Mouse (Mus musculus): ENCODE data around the gene Tarm1. TPM values are rescaled to one million over a fixed set of nuclear protein-coding genes. Genes with fewer than 3 reads are reported as not detected.

Tarm1 gene
- not detected for total RNA-seq (2021)

DNA sequence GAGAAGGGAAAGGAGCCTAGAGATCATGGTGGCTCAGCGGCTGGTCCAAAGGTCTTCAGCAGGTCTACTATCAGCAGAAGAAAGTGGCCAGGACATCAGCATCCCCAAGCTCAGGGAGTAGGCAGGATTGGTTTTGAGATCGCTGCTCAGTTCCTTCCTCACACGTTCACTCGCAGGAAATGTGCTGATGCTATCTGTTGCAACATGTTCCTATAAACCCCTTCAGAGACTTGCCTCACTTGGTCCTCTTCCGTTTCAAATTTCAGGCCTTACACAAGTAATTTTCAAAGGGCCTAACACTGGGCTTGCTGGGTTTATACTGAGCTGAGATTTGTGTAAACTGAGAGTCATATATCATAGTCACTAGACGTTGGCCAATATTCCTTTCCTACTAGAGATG is at the start of gene Tarm1:
Gene Tarm1 (minus strand): TSS at position 186 of the 400 bp plus-strand sequence.
- intact Hi-C loops (cut with DNase I), result no loop called here
- no peak for DNase-seq (ENCODE audit: low spot score in 2 of 2)

DNA sequence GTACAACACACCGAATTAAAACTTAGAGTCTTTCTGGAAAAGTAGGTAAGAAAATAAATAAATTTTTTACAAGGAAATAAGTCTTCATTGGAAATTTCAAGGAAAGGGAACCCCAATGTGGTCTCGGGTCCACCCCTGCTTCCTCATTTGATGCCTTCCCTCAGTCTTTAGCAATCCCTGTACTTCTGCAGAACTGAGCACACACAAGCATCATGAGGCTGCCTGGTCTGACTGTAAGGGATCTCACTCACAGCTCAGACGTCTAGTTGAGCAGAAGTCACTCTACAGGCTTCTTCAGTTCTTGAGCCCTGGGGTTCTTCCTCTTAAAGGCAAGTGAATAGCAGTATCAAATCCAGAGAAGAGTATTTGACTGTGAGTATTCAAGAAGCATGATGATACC is 3.5 kb upstream of the Tarm1 start:
- DNase-seq (ENCODE audit: low spot score in 2 of 2), result no peak
- intact Hi-C loops (cut with DNase I), result no loop called here

DNA sequence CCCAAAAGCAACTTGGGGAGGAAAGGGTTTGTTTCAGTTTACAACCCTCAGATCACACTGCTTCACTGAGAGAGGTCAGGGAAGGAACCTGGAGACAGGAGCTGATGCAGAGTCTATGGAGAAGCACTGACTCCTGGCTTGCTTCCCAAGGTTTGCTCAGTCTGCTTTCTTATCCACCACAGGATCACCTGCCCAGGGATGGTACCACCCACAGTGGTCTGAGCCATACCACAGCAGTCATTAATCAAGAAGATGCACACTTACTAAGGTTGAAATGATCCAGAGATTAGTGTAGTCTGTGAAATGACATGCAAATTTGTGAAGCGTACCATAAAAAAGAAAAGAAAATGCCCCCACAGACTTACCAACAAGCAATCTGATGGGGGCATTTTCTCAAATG is 2.0 kb downstream of the Tarm1 start:
- no peak for DNase-seq (ENCODE audit: low spot score in 2 of 2)
- intact Hi-C loops (cut with DNase I), result no loop called here

- DNase-seq (ENCODE audit: low spot score in 2 of 2), result no peak
- intact Hi-C loops (cut with DNase I), result no loop called here
Measured at GRCm38 (mm10) chr7:3481948-3482608, 20.3 kb downstream of the Tarm1 start.

DNA sequence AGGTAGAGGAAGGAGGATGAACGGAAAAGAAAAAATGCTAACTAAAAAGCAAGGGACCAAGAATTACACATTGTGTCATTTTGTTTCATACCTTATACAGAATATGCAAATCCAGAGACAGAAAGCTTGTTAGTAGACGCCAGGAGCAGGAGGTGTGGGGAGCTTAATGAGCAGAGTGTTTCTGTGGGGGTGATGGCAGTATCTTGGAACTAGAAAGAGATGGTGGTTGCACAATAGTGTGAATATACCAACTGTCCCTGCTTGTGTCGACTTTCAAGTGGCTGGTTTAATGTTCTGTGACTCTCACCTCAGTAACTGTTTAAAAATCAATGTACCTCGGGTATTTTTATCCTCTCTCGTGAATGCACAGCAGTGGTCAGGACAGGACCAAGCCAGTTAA is 25.7 kb downstream of the Tarm1 start:
- DNase-seq (ENCODE audit: low spot score in 2 of 2), result peak; percentile 37 to 85
- intact Hi-C loops (cut with DNase I), result no loop called here

DNA sequence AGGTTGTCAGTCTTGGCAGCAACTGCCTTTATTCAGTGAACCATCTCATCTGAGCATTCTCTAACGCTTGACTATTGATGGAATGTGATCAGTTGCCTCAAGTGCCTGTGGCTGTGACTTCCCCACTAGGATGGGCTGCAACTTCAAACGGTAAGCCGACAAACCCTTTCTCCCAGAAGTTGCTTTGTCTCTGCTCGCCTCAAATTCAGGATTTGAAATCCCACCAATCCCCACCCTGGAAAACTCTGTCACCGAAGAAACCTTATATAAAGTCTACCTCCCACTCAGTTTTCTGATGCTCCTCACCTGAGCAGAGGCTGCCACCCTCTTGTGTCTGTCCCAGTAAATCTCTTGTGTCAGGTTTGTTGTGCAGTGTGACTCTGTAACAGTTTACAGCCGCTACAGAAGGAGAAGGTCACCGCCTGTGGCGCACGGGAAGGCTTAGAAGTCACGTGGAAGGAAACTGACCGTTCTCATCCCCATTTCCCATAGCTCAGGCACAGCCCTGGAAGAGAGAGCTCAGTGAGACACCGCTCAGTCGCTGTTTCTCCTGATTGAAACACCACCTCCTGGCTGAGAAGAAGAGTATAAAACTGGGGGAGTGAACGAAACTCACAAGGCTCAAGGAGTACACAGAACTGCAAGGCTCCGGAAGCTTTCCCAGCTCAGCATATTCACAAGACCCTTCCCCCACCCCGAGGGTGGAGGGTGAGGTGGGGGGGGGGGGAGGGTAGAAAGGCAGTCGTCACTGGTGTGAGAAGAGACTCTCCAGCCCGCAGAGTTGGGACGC is 27.9 kb downstream of the Tarm1 start:
- peak in 1 of 2 experiments; percentile 13 for DNase-seq (ENCODE audit: low spot score in 2 of 2)

DNA sequence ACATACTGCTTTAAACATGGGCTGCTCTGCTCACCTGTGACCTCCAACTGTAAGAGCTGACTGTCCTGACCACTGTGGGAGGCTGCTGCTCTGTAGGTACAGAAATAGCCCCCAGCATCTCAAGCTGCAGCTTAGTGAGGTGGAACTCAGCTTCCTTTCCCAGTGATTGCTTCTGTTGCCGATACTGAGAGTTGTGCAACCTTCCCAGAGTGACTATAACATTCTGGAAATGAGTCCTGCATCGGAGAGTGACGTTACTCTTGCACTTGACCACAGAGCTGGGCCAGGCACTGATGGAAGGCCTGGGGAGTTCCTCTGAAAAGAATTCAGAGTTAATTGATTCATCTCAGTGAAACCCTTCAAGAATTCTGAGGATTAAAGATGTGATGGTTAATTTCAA is 29.6 kb downstream of the Tarm1 start:
- DNase-seq (ENCODE audit: low spot score in 2 of 2), result no peak
- intact Hi-C loops (cut with DNase I), result no loop called here

More for the DNA sequence above, 27.9 kb downstream of the Tarm1 start:
- intact Hi-C loops (cut with DNase I), result no loop called here

GRCm38 (mm10) chr7:3468614-3469013 is 33.8 kb downstream of the Tarm1 start:
- intact Hi-C loops (cut with DNase I), result no loop called here
- peak in 1 of 2 experiments; percentile 80 for DNase-seq (ENCODE audit: low spot score in 2 of 2)

DNA sequence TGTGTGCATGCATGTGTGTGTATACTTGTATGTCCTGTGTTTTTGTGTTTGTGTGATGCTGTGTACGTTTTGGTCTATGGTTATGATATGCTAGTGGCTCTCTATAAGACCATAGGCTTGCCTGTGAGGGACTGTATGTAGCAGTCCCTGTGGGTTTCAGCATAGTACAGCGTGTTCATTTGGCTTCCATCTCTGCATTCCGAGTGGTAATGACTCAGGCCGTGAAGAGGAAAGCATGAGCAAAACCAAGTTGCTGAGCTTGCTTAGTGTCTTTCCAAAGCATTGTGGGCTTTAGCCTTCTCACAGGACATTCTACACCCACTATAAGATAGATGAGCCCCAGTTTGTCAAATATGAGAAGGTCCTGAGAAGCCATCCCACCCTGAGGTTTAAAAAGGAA is 39.1 kb downstream of the Tarm1 start:
- no peak for DNase-seq (ENCODE audit: low spot score in 2 of 2)
- intact Hi-C loops (cut with DNase I), result no loop called here

DNA sequence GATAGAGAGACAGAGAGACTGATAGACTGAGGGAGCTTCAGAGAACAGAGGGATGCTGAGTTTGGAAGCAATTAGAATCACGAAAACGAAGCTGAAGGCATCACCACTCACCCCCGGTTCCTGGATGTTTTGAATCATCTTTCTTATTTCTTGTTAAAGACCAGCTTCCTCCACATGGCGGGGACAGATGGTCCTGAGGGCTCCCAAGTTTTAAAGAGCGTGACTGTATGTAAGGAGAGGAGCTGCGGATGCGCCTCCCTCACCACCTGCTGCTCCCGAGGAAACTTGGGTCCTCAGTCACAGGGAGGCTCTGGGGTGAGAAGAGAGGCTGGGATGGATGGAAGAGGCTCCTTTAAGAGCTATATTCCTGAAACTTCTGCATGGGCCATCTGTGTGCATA is 42.2 kb downstream of the Tarm1 start:
- DNase-seq (ENCODE audit: low spot score in 2 of 2), result peak; percentile 65 to 94
- intact Hi-C loops (cut with DNase I), result no loop called here

GRCm38 (mm10) chr7:3457841-3458217 is 44.6 kb downstream of the Tarm1 start:
- intact Hi-C loops (cut with DNase I), result no loop called here
- DNase-seq (ENCODE audit: low spot score in 2 of 2), result no peak

GRCm38 (mm10) chr7:3457111-3457840 is 45.1 kb downstream of the Tarm1 start:
- DNase-seq (ENCODE audit: low spot score in 2 of 2), result peak in 1 of 2 experiments; percentile 82
- intact Hi-C loops (cut with DNase I), result no loop called here

DNA sequence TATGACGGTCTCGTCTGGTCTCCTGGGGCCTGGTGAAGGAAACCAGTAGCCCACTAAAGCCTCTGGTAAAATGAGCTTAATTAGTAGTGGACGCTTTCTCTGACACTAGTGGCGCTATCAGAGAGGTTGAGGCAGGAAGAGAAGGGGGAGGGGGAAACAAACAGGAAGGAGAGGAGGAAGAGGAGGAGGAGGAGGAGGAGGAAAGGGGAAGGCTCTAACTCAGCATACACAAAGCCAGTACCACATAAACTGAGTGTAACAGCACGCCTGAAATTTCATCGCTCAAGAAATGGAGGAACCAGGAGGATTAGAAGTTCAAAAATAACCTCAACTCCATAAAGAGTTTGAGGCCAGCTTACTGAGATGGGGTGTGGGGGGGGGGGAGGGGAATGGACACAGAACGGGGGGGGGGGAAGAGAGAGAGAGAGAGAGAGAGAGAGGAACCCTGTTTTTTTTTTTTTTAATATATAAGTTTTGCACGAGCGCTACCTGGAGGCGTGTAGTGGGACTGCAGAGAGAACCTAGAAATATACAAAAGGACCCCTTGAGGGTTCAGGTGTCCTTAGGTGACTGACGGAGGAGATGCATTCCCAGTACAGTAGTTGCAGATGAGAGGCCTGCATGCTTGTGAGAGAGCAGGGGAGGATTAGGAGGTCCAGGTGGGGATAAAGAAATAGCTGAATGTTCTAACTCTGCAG is 48.8 kb downstream of the Tarm1 start:
- intact Hi-C loops (cut with DNase I), result no loop called here
- DNase-seq (ENCODE audit: low spot score in 2 of 2), result no peak

- DNase-seq (ENCODE audit: low spot score in 2 of 2), result no peak
- intact Hi-C loops (cut with DNase I), result no loop called here
Measured at GRCm38 (mm10) chr7:3452821-3453485, 49.5 kb downstream of the Tarm1 start.

GRCm38 (mm10) chr7:3451161-3451560 is 51.3 kb downstream of the Tarm1 start:
- DNase-seq (ENCODE audit: low spot score in 2 of 2), result no peak
- intact Hi-C loops (cut with DNase I), result no loop called here

DNA sequence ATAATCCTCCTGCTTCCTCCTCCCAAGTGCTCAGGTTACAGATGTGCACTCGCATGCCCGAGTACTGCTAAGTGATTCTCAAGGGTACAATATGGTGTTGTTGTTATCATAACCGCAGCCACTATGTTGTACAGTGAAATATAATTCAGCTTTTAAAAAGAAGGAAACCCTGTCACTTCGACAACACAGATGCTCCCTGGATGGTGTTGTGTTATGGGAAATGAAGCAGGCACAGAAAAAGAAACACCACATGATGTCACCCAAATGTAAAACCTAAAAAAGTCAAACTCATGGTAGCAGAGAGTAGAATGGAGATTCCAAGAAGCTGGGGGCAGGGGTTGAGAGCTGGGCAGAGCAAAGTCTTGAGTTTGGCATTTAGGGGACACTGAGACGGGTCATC is 51.8 kb downstream of the Tarm1 start:
- intact Hi-C loops (cut with DNase I), result no loop called here
- peak in 1 of 2 experiments; percentile 65 for DNase-seq (ENCODE audit: low spot score in 2 of 2)

DNA sequence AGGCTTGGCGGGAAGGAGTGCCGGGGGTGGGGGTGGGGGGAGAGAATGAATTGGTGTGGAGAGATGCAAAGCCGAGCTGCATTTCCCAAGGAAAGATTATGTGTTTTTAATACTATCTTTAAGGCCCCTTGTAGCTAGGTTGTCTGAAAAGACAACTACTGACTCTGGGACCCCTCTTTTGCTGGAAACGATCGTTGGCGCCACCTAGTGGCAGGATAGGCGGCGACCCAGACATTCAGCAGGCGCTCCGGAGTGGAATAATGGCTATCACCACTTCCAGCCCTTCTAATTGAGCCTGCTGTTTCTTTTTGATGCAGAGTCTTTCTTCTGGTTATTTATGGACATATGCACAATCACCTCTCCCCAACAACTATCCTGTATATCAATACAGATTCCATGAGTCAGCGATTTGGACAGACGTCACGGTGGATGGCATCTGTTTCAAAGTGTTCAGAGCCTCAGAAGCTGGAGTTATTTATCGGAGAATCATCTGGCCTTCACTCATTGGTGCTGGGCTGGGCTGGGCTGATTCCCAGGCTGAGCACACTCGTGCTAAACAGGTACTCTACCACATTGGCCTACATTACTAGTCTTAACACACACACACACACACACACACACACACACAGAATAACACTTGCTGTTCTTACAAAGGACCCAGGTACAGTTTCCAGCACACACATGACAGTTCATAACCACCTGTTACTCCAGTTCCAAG is 53.5 kb downstream of the Tarm1 start:
- peak; percentile 72 to 84 for DNase-seq (ENCODE audit: low spot score in 2 of 2)
- intact Hi-C loops (cut with DNase I), result loop anchor here (2.0 kb wide), 3 partner anchors 32 to 228 kb away; no protein-coding TSS in a partner anchor

DNA sequence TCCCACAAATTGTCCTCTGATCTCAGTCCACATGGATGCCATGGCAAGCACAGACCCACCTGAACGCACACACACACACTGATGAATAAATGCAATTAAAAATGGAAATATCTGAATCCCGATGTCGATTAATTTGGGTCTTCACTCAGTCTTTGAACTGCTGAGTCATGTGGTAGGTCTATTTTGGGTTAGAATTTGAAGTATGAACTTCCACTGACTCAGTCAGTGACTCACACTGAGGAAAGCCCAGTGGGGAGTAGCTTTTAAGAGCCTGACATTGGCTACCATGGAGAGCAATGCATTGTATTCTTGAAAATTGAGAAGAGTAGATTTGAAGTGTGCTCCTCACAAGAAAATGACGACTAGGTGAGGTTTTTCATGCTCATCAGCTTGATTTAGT is 55.4 kb downstream of the Tarm1 start:
- intact Hi-C loops (cut with DNase I), result no loop called here
- no peak for DNase-seq (ENCODE audit: low spot score in 2 of 2)

- DNase-seq (ENCODE audit: low spot score in 2 of 2), result no peak
- intact Hi-C loops (cut with DNase I), result no loop called here
Measured at GRCm38 (mm10) chr7:3446584-3446983, 55.8 kb downstream of the Tarm1 start.

Data from left cerebral cortex, postnatal 25 days (tissue).